Comparison of ENCODE assay signal across 8 mouse cellular contexts in genomic region chr16:59471637-59472278, GRCm38 (mm10). TPM values are rescaled to one million over a fixed set of nuclear protein-coding genes. Genes with fewer than 3 reads are reported as not detected.
A peak's percentile ranks its signal among the peaks of the same experiment; 100 is the strongest.
DNase-seq lines count a peak whose midpoint lies in the region; ATAC-seq and TF ChIP-seq lines count a peak whose summit lies in the region.

Gene Riox2, plus strand, starts transcription at chr16:59471775.

- 2% methylated on average over 52 of the region's 56 CpGs for WGBS in lung, embryonic 15.5 days
- WGBS in olfactory bulb, adult 2 months = 3% methylated on average over 56 of the region's 56 CpGs

- H3K4me1 ChIP-seq in lung, embryonic 15.5 days = peaks cover 7% of the 10 kb centered on the region; the same call in 1 of the 2 replicates
- H3K4me1 ChIP-seq in olfactory bulb, adult 2 months (ENCODE audit: control insufficient read depth, insufficient read depth, low read length) = peaks cover 7% of the 10 kb centered on the region; the same call in 1 of the 2 replicates

- peak; percentile 75 to 85 for ATAC-seq in hematopoietic stem cell, adult 5-6 weeks (replicated peaks in 1 of 2; ENCODE audit: insufficient read depth in 1 of 2, low FRiP score in 2 of 2, low TSS enrichment in 1 of 2, low read depth in 1 of 2, poor library complexity in 2 of 2, severe bottlenecking in 2 of 2)
- peak; percentile 94 for ATAC-seq in lung, embryonic 15.5 days (ENCODE audit: borderline replicate concordance, extremely low read depth, low FRiP score, low TSS enrichment)

- peak; percentile 47 for DNase-seq in MEL-GATA-1-ER (ENCODE audit: extremely low read depth, low read depth)
- peak; percentile 46 for DNase-seq in cerebellum, adult 8-10 months
- peak; percentile 68 for DNase-seq in forelimb bud, embryonic 11.5 days (ENCODE audit: low read depth, low spot score)
- peak; percentile 50 for DNase-seq in layer of hippocampus, adult 9-10 months (ENCODE audit: low spot score)
- DNase-seq in thymus, adult 18-20 months = peak; percentile 68 to 71

- peak within 1 kb of the TSS; percentile 51 for H3K9ac ChIP-seq in lung, embryonic 15.5 days

- peak within 1 kb of the TSS; percentile 60 for H3K4me3 ChIP-seq in lung, embryonic 15.5 days
- peak within 1 kb of the TSS; percentile 90 for H3K4me3 ChIP-seq in olfactory bulb, adult 2 months (ENCODE audit: insufficient read depth, low read depth, low read length)

- H3K27ac ChIP-seq in lung, embryonic 15.5 days = peak within 1 kb of the TSS; percentile 54; the same call in 1 of the 2 replicates
- H3K27ac ChIP-seq in olfactory bulb, adult 2 months (ENCODE audit: insufficient read depth, low read depth, low read length) = no peak within 1 kb of the TSS

- no peak for TF ChIP-seq CTCF in olfactory bulb, adult 2 months (IDR thresholded peaks at IDR 0.05; ENCODE audit: insufficient read depth, low read depth, low read length)

- TF ChIP-seq POLR2A in olfactory bulb, adult 2 months (IDR thresholded peaks at IDR 0.05; ENCODE audit: insufficient read depth, low read depth, low read length) = no peak; the same call in 1 of the 2 replicates

- no peaks in the 10 kb centered on the region for H3K27me3 ChIP-seq in lung, embryonic 15.5 days

- peak within 1 kb of the TSS; percentile 69 for H3K4me2 ChIP-seq in lung, embryonic 15.5 days

- H3K36me3 ChIP-seq in lung, embryonic 15.5 days = no peaks in the 10 kb centered on the region; the same call in 1 of the 2 replicates

- no peaks in the 10 kb centered on the region for H3K9me3 ChIP-seq in lung, embryonic 15.5 days

RNA-seq across cellular contexts. Expression of gene Riox2, which starts in this region (rescaled TPM):
- 77.5 and 84.5 TPM in 2 replicates for total RNA-seq in hematopoietic stem cell, adult 5-6 weeks (2017)
- polyA plus RNA-seq in lung, embryonic 15.5 days (2015; fragmentation: Nextera tagmentation; extraction: Ambion mirVana) = 26.2 and 29.4 TPM in 2 replicates
- polyA plus RNA-seq in olfactory bulb, adult 2 months (2012; ENCODE audit: insufficient read depth, insufficient read length, low replicate concordance, missing spikeins) = not detected in 2 replicates
